Mouse (Mus musculus): ENCODE data around the gene Fam19a5.

Fam19a5 gene

DNA sequence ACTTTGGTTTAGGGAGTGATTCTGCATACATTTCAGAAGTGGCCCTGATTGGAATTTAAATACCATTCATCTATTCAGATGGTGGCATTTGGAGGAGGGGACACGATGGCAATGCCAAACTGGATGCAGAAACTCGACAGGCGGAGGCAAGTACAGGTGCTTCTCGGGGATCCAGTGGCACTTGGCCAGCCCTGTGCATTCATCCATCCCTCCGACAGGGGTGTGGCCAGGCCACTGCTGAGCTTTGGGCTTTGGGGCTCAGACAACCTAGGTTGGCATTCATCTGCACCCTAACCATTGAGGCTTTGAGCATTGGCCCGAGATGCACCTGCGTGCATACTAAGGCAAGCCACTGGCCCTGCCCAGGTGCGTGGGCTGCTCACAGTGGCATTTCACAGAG, 52.6 kb downstream of the Fam19a5 start:
- no peak for DNase-seq (ENCODE audit: low spot score in 2 of 2)

DNA sequence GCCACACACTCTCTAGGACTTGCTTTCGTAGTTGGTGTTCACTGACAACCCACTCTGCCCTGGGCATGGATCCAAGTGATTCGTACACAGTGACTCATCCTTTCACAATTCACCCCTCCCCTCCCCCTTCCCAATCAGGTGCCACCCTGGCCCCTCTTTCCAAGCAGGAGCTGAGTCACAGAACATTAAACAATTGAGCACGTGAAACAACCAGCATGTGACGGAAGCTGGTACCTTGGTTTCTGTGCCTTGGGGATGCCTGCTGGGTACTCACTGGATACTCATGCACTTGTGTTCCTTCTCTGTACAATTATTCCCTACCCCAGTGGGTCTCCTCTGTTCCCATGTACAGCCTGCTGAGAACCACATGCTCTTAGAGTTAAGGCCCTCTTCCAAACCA, 53.0 kb downstream of the Fam19a5 start:
- peak; percentile 27 to 65 for DNase-seq (ENCODE audit: low spot score in 2 of 2)

DNA sequence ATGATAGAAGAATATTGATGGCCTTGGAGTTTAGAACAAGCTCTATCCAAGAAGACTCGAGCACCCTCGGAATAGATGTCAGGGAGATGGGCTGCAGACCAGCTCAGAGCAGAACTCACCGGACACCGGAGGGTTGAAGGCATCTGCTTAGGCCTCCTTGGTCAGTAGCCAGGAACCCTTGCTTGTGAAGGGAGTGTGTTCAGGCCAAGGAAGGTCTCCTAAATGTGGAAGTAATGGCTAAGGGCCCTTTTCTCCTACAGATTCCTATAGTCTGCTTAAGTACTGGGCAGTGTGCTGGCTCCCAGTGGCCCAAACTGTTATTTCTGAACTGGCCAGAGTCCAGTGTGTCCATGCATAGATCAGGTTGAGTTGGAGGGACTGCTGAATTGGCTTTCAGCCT, 53.7 kb downstream of the Fam19a5 start:
- no peak for DNase-seq (ENCODE audit: low spot score in 2 of 2)

DNA sequence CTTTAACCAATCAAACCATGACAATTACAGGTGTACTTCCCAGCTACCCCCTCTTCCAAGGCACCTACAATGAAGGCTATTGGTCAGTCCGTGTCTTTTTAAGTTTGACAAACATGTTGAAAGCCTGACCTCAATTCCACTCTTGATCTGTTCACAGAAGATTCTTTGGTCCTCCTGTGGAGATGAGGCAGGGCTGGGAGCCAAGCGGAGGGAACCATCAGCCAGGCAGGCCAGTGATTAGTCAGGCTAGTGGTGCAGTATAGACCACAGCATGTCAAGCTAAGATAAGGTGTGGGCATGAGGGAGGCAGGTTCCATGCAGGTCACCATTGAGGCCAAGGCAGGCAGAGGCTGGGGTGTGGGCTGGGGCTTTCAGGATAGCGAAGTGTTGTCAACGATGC, 54.5 kb downstream of the Fam19a5 start:
- no peak for DNase-seq (ENCODE audit: low spot score in 2 of 2)

DNA sequence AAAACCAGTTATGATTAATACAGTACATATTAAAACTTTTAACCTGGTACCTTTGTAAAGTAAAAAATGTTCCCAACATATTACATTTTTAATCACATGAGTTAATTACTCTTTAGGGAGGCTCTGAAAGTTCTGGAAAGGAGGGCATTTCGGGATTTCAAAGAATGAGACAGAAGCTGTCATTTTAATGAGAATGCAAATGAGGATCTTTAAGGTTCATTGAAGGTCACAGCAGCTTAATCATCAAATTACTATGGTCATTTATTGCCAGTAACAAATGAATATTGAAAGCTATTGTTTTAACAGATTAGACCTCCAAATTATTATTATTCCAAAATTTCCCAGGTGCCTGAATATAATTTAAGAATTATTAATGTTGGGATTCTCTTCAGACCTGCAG, 59.2 kb downstream of the Fam19a5 start:
- no peak for DNase-seq (ENCODE audit: low spot score in 2 of 2)

DNA sequence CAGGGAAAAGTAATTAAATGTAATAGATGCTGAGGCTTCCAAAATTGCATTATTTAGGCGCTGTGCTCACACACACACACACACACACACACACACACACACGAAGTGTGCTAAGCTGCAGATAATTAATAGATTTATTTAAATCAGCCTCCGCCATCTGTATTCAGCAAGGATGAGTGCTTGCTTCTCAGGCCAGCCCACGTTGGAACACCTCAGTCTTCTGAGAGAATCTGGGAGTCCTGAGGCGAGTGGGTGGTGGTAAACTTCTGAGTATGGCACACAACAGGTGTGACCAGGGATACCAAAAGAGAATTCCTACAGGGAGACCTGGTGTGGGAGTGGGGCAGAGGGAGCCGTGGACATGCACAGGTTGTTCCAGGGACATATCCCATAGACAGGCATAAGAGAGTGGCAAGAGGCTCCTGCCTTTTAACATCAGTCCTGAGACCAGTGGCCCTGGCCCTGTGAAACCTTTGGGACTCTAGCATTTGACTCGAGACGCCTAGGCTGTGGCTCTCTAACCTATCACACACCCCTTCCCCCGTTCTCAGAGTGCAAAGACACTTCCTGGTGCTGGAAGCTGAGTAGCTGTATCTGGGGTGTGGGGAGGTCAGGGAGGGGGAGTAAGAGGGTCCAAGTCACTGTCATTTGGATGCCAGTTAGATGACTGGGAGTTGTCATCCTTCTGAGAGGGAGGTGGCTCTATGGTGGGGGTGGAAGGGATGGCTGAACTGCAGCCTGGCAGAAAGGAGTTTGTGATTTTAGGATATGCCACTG, 61.6 kb downstream of the Fam19a5 start:
- no peak for DNase-seq (ENCODE audit: low spot score in 2 of 2)

DNA sequence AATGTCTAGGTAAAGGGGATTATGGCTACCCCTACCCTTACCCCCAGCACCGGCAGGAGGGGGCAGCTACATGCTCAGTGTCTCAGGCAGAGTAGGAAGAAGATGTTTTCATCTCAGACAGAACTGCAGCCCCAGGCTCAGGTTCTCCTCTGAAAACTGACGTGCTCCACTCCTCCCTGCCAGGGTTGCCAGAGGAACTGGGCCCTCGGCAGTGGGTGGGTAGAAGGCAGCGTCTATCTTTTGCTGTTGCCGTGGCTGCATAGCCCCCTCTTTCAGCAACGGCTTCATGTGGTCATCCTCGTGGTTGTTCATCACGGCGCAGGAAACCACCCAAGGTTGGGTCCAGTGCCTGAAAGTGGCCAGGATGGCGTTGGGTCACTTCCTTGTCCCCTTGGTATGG, 62.6 kb downstream of the Fam19a5 start:
- DNase-seq (ENCODE audit: low spot score in 2 of 2), result peak; percentile 40 to 57

DNA sequence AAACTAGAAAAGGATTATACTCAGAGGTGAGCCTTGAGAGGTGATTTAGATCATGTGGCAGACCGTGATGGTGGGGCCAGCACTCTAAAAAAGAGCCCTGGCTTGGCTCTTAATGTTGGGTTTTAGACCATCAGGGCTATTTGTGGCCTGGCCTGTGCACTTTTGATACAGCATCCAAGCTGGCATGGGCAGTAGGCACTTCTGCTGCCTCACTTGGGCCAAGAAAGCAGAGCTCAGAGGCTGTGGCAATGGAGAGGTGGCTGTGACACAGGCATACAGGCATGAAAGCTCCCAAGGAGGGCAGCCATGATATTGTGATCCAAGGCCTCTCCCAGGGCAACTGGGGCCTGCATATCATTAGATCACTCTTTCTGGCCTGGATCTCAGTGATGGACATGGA, 65.1 kb downstream of the Fam19a5 start:
- DNase-seq (ENCODE audit: low spot score in 2 of 2), result no peak

DNA sequence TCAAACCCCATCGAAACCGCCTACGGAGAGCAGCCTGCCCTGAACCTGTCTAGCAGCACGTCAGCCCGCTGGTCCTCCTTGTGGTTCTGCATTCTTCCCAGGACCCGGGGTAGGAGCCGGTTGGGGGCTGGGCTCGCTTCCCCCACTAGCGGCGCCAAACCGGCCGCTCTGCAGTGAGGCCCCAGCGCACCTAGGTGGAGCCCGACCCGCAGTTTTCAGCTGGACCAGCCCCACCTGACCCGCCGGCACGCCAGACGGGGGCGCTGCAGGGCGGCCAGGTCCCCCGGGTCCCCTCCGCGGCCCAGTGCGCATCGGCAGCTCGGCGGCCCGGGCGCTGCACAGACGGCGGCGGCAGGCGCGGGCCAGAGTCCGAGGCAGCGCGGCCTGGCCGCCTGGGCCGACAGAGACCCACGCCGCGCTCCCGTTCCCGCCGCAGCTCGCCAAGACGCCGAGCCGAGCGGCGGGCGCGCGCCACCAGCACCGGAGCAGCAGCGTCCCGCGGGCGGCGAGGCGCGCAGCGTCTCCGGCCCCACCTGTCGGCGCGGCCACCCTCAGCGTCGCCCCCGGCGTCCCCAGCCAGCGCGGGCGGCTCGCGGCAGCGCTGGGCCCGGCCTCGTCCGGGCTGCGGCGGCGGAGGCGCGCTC, 80.0 kb downstream of the Fam19a5 start:
- DNase-seq (ENCODE audit: low spot score in 2 of 2), result peak; percentile 82 to 91

DNA sequence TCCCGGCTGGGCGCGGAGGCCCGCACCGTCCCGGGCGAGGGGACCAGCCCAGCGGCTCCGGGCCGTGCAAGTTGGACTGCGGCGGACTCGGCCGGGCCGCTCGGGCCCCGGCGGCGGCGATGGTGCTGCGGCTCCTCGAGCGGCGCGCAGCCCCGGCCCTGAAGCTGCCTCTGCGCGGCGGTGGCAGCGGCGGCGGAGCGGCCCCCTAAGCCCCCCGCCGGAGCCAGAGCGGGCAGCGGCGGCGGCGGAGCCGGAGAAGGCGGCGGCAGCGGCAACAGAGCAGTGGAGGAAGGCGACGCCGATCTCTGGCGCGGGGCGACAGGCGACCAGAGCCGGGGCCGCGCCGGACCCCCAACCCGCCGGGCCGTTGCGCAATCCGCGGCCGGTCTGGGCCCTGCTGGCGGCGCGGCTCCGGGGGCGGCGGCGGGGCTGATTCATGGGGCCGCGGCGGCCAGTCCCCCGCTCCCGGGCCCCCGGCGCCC, 80.6 kb downstream of the Fam19a5 start:
- peak in 1 of 2 experiments; percentile 38 for DNase-seq (ENCODE audit: low spot score in 2 of 2)

DNA sequence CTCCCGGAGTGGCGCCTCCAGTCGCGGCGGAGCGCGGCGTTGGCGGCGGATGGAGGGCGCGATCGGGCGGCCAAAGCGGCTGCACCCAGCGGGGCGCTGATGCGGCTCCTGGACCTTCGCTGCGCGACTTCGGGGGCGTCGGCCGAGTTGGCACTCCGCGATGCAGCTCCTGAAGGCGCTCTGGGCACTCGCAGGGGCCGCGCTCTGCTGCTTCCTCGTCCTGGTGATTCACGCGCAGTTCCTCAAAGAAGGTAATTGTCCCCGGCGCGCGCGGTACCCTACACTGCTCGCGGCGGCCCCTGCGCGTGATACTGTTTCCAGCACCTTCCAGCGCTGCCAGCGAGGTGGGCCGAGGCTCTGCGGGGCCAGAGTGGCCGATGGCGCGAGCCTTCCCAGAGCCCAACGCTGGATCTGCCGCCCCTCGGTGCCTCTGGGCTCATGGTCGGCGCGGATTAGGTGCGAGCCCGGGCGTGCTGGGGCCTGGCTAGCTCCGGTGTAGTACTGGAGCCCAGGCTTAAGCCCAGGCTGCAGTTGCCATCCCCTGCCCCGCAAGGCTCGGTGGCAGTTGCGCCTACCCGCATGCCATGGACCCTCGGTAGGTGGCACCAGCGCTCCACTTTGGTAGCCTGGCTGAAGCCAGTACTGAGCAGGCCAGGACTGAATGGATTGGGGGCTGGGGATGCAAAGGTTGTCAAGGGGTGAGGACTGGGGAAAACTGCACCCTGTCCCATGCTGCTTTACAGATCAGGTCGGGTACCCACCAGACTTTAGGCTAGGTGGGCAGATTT, 81.3 kb downstream of the Fam19a5 start:
- peak; percentile 78 to 91 for DNase-seq (ENCODE audit: low spot score in 2 of 2)

DNA sequence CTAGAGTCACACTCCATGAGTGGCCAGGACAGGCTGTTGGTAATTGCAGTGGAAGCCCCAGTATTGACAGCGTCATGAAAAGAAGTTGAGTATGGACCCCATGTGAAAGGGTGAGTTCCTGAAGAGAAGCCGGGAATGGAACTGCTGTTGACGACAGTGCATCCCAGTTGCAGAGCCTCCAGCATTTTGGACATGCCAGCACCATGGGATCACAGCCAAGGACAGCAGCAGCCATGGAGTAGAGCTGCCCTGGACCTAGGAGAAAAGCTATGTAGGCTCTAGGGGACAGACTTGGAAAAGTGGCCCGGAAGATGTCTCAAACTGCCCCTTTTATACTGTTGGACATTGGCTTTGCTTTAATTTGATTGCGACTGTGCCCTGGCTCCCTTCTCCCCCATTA, 91.2 kb downstream of the Fam19a5 start:
- DNase-seq (ENCODE audit: low spot score in 2 of 2), result no peak

DNA sequence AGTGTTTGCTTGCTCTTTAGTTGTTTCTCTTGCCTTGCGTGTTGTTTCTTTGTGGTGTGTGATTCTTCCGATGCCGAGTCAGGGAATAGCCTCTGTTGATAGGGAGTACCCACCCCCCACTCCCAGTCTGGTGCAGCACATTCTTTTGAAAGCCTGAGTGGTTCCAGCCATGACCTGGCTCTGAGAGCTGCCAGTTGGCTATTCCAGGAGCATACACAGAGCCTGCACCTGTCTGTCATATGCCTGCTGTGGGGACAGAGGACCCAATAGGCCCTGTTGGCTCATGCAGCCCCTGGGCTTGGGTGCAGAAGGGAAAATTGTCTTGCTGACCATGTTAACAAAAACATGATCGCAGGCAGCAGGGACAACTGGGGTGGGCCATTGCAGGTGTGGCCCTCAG, 92.3 kb downstream of the Fam19a5 start:
- DNase-seq (ENCODE audit: low spot score in 2 of 2), result no peak

DNA sequence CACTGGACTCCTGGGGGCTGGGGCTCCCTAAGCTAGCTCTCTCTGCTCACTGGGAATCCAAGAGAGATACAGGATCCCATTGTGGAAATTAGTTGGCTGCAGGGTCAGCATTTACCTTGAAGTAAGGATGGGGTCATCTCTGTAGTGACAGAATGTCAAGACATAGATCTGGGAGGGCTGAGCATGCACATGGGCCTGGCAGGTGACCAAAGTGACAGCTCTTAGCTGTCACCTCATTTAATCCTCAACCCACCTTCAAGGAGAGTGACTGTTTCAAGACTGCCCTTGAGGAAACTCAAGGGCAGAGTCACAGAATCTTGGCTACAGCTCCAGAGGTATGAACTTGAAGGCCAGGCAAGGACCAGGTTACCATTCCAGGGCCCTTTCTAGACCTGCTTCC, 93.1 kb downstream of the Fam19a5 start:
- no peak for DNase-seq (ENCODE audit: low spot score in 2 of 2)

DNA sequence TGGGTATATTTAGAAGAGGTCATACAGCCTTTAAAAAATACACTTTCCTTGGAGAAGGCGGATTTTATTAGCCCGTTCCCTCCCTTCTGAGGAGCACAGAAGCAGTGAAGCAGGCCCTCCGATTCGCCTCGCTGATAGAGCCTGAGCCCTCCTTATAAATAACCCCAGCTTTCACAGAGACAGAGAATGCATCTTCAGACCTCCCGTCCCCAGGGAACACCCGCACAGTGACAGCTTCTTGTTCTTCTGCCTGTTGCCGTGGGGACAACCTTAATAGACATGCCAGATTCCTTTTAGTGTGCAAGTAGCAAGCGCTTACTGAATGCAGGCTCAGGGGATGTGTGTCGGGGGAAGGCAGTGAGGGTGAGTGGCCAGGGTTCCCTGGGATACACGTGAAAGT, 94.2 kb downstream of the Fam19a5 start:
- DNase-seq (ENCODE audit: low spot score in 2 of 2), result no peak

DNA sequence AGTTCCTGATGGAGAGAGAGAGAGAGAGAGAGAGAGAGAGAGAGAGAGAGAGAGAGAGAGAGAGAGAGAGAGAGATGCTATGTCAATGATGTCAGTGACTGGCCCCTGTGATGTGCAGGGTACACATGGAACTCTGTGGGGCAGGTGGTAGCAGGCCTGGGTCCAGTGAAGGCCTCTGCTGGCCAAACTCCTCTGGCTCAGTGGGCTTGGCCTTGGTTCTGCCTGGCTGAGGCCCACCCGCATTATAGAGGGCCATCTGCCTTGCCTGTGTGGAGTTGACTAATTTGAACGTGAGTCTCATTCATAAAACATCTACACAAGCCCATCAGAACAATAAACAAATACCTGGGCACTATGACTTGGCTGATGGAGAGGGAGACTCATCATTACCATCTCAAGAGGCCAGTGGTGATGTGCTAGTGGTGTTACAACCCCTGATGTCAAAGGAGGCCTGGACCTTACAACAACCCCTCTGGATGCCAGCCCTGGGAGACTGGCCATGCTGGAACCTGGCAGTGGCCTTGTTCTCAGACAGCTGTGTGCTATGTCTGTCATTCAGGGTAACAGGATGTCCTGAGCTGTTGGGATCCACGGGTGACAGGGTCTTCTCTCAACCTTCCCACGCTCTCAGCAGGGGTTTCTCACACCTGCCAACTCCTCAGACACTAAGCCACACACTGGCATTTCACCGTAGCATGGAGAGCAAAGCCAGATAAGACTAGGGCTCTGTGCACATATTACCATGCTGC, 102.4 kb downstream of the Fam19a5 start:
- DNase-seq (ENCODE audit: low spot score in 2 of 2), result no peak

DNA sequence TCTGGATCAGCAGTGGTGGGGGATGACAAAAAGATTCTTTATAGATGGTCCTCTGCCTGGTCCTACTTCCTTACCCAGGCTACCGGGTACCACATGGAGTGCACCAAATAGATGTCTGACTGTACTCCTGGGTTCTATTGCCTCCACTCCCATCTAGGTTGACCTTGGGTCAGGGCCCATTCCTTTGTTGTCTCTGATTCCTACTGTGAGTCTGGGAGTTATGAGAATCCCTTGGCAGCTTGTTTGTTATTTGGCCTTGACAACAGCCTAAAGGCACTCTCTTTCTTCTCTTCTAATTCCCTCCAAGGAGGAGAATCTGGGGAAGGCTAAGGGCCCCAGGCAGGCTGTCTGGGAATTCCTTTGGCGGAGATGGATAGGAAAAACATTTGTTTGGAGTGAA, 105.6 kb downstream of the Fam19a5 start:
- no peak for DNase-seq (ENCODE audit: low spot score in 2 of 2)

DNA sequence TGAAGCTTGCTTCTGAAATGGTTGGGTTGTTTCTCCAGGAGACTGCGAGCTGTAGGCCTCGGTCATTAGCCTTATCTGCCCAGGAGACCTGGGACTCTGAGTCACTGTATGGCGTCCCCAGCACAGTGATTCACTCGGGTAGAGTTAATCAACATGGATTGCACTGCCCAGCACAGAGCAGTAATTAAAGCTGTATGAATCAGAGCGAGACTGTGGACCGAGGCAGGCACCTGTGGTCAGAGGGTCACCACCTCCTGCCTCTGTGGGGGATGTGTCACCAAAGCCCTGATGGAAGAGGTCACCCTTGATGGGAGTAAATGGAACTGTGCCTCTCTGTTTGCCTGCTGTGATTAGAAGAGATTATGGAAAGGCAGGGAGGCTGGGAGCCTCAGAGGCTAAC, 110.5 kb downstream of the Fam19a5 start:
- DNase-seq (ENCODE audit: low spot score in 2 of 2), result no peak

DNA sequence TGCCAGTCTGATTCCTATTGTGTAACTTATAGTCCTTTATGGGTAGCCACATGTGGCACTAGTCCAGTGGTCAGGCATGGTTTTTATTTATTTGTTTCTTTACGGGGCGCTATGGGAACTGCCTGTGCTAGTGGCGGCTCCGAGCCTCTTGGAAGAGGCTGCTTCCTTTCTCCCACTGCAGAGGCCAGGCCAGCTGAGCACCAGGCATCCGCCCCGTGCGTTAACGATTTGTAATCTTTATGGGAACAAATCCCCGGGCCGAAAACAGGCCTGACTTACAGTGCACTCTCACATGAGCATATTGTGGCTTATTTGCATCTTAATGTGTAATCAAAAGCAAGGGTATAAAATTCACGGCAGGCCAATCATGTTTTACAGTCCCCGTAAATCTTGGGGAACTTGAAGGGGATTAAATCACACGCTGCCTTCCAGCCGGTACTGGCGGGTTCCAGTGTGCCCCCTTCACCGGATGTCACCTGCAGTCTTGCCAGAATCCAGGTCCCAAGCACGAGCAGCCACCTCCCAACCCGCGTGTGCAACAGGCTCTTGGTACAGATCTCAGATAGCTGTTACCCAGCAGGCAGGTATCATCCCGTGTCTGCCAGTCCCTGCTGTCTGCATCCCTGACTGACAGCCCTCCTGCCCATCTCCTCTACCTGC, 112.5 kb downstream of the Fam19a5 start:
- no peak for DNase-seq (ENCODE audit: low spot score in 2 of 2)

DNA sequence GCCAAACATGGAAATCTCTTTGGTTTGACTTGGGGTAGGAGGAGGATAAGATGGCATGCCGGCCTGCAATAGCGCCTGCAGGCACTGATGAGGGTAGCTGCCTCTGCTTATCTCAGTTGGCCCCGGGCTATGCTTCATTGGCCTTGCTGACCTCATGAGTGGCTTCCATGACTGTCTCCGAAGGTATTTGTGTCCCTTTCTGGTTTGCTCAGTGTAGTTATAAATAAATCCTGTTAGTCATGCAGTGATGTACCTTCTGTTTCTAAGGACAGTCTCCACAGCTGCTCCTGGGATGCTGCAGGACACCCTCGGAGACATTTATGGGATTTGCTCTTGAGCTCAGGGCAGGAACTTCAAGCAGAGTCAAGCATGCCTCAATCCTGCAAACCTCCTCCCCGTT, 115.6 kb downstream of the Fam19a5 start:
- no peak for DNase-seq (ENCODE audit: low spot score in 2 of 2)

DNA sequence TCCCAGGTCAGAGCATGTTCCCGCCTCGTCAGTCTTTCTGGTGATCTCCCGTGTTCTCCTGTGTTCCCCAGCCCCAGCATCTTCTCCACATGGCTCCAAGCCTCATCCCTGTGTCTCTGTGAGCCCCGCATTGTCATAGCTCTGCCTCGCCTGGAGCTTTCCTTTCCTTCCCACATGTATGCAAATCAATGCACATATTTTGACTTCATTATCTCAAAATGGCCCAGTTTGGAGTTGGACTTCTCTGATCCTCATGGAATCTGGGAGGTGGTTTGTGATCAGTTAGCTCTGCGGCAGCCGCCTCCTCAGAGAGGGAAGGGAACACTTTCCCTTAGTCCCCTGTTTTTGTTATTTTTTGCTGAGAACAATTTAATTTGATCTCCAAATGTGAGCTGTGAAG, 117.9 kb downstream of the Fam19a5 start:
- no peak for DNase-seq (ENCODE audit: low spot score in 2 of 2)

Measured in frontal cortex, postnatal 10 days (tissue).